Mouse (Mus musculus): ENCODE measurements around the gene Lrrc9.

The Lrrc9 gene

GRCm38 (mm10) chr12:72476773-72477450 is 35.2 kb downstream of the Lrrc9 start:
- DNase-seq (ENCODE audit: low spot score), result no peak

GRCm38 (mm10) chr12:72482226-72482625 is 40.6 kb downstream of the Lrrc9 start:
- no peak for DNase-seq (ENCODE audit: low spot score)

DNA sequence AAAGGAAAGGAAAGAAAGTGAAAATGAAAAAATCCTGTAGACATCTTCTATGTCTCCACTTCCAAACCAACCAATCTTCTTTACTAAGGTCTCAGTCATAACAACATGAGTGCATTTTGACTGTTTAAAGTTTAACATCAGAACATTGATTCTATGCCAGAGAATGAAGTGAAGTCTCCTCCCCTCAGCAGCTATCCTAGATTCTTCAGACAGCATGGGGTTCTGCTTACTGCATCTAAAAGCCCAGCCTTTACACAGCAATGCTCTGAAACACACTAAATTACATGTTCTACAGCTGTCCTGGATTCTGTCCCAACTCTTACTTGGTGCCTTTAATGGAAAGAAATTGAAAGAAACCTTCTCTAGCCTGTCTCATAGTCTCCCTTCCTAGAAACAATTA is 43.2 kb downstream of the Lrrc9 start:
- DNase-seq (ENCODE audit: low spot score), result no peak

DNA sequence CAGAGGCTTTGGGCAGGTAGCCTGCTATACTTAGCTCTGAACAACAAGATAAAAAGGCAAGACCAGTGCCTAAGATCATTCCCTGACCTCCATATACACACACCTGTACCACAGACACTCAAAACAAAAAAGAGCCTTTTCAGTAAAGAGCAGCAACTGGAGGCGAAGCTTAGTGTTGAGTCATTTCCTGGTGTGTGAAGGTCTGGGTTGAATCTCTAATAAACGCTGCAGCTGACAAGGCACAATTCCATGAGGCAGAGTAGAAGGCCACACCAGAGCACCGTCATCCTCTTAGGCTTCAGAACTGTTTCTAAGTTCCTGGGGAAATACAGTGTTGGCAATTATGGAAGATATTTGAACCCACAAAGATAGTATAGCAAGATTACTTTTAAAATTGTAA is 45.8 kb downstream of the Lrrc9 start:
- no peak for DNase-seq (ENCODE audit: low spot score)

- DNase-seq (ENCODE audit: low spot score), result no peak
Observed at GRCm38 (mm10) chr12:72489995-72490394, 48.3 kb downstream of the Lrrc9 start.

- no peak for DNase-seq (ENCODE audit: low spot score)
Observed at GRCm38 (mm10) chr12:72491063-72491719, 49.5 kb downstream of the Lrrc9 start.

DNA sequence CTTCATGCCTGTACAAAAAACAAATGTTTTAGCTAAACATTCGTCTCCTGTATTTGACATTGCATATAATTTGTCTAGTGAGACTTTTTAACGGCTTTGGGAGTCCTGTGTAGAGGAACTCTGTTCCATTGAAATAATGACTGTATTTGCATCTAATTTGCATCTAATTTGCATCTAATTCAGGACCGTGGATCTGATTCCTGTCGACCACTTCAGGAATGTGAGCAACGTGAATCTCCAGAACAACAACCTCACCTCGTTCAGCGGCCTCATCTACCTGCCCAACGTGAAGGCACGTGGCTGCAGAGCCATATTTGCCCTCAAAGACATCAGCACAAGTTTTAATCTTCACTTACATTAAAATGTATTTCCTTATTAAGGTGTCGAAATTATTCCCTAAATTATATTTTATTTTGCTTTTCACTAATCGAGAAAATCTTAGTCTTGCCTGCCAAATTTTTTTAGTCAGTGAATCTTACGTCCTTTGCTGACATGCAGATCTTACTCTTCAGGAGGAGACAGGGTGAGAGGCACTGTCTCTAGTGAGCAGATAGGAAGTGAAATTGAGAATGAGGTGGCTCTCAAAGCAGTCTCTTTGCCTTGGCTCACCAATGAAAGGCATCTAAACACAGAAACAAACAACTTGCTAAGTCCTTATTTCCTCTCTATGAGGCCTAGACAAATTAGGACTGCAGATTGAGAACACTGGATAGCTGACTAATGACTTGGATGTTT is 55.4 kb downstream of the Lrrc9 start:
- no peak for DNase-seq (ENCODE audit: low spot score)

GRCm38 (mm10) chr12:72509606-72510005 is 67.9 kb downstream of the Lrrc9 start:
- DNase-seq (ENCODE audit: low spot score), result no peak

DNA sequence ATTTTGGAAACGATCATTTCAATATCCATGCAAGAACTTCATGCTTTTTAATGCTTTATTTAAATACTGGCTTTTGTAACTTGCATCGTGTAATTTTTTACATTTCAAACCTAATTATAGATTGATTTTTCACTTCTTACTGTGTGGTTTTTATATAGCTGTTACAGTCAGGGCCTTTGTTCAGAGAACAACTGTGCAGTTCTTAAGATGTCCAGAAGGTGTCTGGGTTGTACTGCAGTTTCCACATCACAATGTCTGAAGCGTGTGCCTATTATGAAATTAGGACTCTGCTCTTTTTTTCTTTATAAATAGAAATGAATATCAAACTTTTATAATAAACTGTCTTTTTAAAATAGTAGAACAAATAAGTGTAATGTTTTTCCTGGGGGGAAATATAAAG is 73.8 kb downstream of the Lrrc9 start:
- no peak for DNase-seq (ENCODE audit: low spot score)

DNA sequence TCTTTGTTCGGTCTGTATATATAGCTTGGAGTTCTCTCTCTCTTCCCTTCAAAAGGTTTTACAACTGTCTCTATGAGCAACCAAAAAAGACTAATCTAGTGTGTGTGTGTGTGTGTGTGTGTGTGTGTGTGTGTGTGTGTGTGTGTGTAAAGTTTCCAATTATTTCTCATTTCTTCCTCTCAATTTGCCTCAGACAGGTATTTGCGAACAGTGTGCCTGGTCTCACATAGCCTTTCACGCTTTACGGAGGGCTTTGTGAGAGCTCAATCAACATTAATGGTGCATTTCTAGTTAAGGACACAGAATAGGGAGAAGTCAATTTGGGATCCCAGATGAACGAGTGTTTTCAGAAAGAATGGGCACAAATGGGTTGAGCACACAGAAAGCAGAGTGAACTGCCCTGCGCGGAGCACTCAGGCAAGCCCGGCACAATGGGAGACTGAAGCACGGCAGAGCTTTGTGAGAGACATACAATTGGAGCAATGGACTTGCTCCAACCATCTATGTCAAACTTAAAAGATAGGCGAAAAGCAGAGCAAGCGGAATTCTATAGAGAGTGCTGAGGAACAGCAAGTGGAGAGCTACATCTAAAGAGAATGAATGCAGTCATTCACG is 76.6 kb downstream of the Lrrc9 start:
- DNase-seq (ENCODE audit: low spot score), result no peak

GRCm38 (mm10) chr12:72519352-72519751 is 77.7 kb downstream of the Lrrc9 start:
- DNase-seq (ENCODE audit: low spot score), result no peak

DNA sequence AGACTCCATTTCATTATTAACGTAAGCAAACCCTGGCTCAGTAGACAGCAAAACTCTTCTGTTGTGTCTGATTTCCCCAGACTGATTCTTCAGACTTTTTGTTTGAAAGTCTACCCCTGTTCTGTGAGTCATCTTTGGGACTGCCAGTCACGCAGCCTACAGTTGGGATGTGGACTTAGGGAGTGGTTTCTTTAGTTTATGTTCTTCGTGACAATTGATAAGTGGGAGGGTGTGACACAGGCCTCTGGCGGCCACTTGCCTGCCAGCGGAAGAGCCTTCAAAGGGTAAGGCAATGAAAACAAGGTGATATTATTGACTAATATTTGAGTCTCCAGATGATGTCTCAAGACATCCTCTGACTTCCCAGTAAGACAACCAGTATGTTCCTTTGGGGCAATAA is 78.2 kb downstream of the Lrrc9 start:
- DNase-seq (ENCODE audit: low spot score), result no peak

GRCm38 (mm10) chr12:72520645-72521044 is 79.0 kb downstream of the Lrrc9 start:
- peak; percentile 81 for DNase-seq (ENCODE audit: low spot score)

GRCm38 (mm10) chr12:72525588-72525987 is 83.9 kb downstream of the Lrrc9 start:
- DNase-seq (ENCODE audit: low spot score), result no peak

DNA sequence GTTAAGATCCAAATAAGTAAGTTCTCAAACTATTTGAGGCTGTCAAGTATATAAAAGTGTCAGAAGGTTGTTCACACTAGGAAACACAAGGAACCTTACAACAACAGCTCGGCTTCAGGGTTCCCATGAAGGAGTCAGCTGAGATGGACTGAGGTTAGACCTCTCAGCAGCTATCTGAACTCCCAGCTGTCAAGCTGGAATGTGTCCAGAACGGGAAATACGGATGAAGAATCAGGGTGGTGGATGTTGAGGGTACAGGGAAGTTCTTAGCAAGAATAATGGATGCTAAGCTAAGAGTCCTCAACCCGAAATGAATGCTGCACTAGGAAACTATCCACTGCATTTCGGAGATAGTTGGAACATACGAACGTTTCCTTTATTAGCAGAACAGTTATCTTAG is 90.6 kb downstream of the Lrrc9 start:
- no peak for DNase-seq (ENCODE audit: low spot score)

DNA sequence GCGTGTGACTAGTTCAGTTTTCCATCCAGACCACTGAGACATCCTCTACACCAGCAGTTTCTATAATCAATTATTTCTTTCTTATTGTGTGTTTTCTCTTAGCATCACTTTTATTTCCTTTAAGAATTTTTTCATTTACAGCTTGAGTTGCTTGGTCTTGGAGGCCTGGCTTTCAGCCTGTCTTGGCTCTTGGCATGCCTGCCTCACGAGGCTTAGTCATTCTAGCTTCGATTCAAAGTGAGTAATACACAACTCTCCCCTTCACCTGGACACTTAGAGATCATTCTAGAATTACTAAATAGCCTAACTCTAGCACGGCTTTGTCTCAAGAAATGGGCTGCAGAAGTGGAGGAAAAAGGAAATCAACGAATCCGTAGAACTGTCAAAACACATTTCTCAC is 92.3 kb downstream of the Lrrc9 start:
- DNase-seq (ENCODE audit: low spot score), result no peak

GRCm38 (mm10) chr12:72535599-72535998 is 93.9 kb downstream of the Lrrc9 start:
- no peak for DNase-seq (ENCODE audit: low spot score)

DNA sequence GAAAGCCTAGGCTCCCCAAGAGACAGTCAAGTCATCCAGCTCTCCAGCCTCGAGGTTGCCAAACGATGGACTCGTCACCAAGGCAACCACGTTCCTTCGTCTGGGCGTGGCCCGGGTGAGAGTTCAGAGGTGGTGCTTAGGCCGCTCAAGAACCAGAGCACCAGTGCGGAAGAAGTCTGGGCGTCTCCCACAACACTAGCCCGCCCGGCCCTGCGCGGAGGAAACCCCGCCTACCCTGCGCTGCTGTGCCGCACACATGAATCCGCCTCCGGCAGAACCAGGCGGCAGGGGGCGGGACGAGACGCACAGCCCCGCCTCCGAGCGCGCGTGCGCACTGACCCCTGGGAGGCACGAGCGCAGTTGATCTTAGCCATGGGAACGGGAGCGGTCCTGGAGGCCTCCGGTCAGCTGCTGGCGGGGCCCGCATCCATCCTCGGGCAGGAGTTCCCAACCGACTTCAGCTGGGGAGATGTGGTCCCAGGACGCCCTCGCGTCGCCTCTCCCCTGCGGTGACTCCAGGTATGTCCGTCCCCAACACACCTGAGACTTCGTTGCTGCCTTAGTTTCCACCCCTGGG is 94.4 kb downstream of the Lrrc9 start, which contains the start of gene Pcnx4:
Gene Pcnx4, plus strand, starts transcription at position 363 of the 577 bp plus-strand sequence.
- peak; percentile 98 for DNase-seq (ENCODE audit: low spot score)

GRCm38 (mm10) chr12:72538571-72538970 is 96.9 kb downstream of the Lrrc9 start:
- DNase-seq (ENCODE audit: low spot score), result no peak

DNA sequence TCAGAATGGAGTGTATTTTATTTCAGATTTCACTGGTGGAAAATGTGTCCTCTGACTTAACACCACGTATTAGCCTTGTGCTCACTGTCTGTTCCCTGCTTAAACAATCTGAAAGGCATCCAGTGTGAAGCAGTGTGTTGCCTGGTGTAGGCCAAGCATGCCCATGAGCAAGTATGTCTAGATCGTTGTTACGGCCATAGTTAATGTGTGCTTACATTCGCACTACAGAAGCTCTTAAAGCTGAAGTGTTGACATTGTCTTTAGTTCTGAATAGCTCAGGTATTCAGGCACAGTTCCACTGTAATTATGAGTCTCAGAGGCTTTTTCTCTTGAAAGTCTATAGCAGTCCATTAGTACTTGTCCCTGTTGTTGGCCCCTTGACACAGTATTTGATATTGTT is 112.7 kb downstream of the Lrrc9 start:
- DNase-seq (ENCODE audit: low spot score), result no peak

GRCm38 (mm10) chr12:72564281-72564795 is 122.7 kb downstream of the Lrrc9 start:
- DNase-seq (ENCODE audit: low spot score), result no peak
